Mouse (Mus musculus): Measurements from ENCODE around the gene Rxfp3. TPM values are rescaled to one million over a fixed set of nuclear protein-coding genes. Genes with fewer than 3 reads are reported as not detected.

Gene Rxfp3
- polyA plus RNA-seq, 1 experiment from 2014 or later, result 0.80 TPM

Other genes with a start within 250 kb of the Rxfp3 start
- gene C1qtnf3, start 85.7 kb downstream of the Rxfp3 start, polyA plus RNA-seq (2016; fragmentation: Nextera tagmentation; extraction: Ambion mirVana), result 0.26 and 0.27 TPM in 2 replicates
- gene Amacr, start 56.2 kb downstream of the Rxfp3 start, polyA plus RNA-seq (2016; fragmentation: Nextera tagmentation; extraction: Ambion mirVana), result 14.3 and 14.7 TPM in 2 replicates
- 0.06 and 0.39 TPM in 2 replicates for gene Slc45a2, start 37.3 kb downstream of the Rxfp3 start, polyA plus RNA-seq (2016; fragmentation: Nextera tagmentation; extraction: Ambion mirVana)
- 1.8 TPM in 2 replicates for gene Adamts12, start 26.8 kb upstream of the Rxfp3 start, polyA plus RNA-seq (2016; fragmentation: Nextera tagmentation; extraction: Ambion mirVana)

All from embryonic facial prominence, embryonic 10.5 days (tissue).